Mouse (Mus musculus): ENCODE results near the gene Gdpd5. TPM values are rescaled to one million over a fixed set of nuclear protein-coding genes. Genes with fewer than 3 reads are reported as not detected.

Gene Gdpd5
- polyA plus RNA-seq, 1 experiment from 2014 or later, result 8.1 TPM

DNA sequence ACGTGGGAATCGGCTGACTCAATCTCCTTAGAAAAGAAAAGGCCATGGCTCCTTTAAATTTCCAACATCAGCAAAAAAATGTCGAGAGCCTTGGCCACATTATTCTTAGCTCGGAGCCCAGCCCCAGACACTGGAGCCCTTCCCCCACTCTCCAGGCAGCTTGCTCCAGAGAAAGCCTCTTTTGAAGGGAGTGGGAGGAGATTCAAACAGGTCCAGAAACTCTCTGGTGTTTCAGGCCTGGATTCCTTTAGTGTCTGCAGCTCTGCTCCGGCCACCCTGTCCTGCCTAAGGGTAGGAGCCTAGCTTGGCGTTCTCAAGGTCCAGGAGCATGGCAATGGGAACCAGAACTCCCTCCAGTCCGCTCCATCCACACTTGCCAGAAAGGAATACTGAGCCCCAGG is 25.5 kb upstream of the Gdpd5 start:
- DNase-seq (ENCODE audit: low spot score) (peak; percentile 70), ATAC-seq (ENCODE audit: low FRiP score, low TSS enrichment) (peak; percentile 11; the same call in 1 of the 2 replicates)
- H3K9ac ChIP-seq (ENCODE audit: low read length), result peak overlapping the region; percentile 41
- 10% methylated on average over 7 of the region's 7 CpGs for WGBS
- TF ChIP-seq EP300 (optimal IDR thresholded peaks at IDR 0.05) (no peak), CTCF (IDR thresholded peaks at IDR 0.05; ENCODE audit: low read depth) (no peak)
- no peaks in the 10 kb centered on the region for H3K36me3 ChIP-seq (ENCODE audit: control insufficient read depth, insufficient read depth, low read length)
- no peaks in the 10 kb centered on the region for H3K27me3 ChIP-seq (ENCODE audit: control insufficient read depth, insufficient read depth, low read length)
- H3K4me3 ChIP-seq (ENCODE audit: low read depth, low read length), result peak overlapping the region; percentile 21; the same call in 1 of the 2 replicates
- peak overlapping the region; percentile 48 for H3K4me2 ChIP-seq (replicated peaks; ENCODE audit: low read depth)
- no peaks in the 10 kb centered on the region for H3K9me3 ChIP-seq (ENCODE audit: control insufficient read depth, low read length)
- peaks cover 21% of the 10 kb centered on the region for H3K4me1 ChIP-seq (replicated peaks; ENCODE audit: control insufficient read depth, insufficient read depth)
- peak overlapping the region; percentile 95 for H3K27ac ChIP-seq (replicated peaks)

DNA sequence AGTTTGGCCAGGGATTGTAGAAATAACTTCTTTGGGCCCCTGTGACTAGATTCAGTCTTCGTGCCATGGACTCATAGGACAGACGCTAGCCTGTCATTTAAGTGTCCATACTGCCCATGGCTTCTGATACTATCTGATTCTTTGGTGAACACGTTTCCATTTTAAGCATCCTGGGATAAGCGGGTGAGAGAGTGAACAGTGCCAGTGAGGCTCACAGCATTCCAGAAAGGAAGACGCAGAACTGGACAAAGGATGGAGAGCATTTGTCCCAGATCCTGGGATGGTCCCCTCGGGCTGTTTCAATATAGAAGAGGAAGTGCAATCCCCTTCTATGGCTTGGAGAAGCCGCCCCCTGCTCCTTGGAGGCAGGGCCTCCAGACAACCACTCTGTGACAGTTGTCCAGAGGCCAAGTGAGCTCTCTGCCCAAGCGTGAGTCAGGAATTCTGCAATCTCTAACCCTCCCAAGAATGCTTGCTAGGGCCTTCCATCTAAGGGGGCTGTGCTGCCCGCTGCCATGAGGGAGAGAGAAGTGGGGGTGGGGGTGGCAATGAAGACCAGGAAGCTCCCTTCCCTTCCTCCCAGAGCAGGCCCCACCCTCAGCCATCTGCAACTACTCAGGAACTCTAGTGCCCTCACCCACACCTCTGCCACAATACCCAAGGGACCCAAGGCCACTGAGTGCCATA is 24.8 kb upstream of the Gdpd5 start:
- Histone ChIP-seq H3K27me3 (ENCODE audit: control insufficient read depth, insufficient read depth, low read length) (no peaks in the 10 kb centered on the region), H3K4me1 (replicated peaks; ENCODE audit: control insufficient read depth, insufficient read depth) (peaks cover 21% of the 10 kb centered on the region), H3K9me3 (ENCODE audit: control insufficient read depth, low read length) (no peaks in the 10 kb centered on the region), H3K36me3 (ENCODE audit: control insufficient read depth, insufficient read depth, low read length) (no peaks in the 10 kb centered on the region), H3K27ac (replicated peaks) (peak overlapping the region; percentile 95), H3K4me3 (ENCODE audit: low read depth, low read length) (peak overlapping the region; percentile 21; the same call in 1 of the 2 replicates), H3K9ac (ENCODE audit: low read length) (no peak overlapping the region; the same call in 1 of the 2 replicates), H3K4me2 (replicated peaks; ENCODE audit: low read depth) (peak overlapping the region; percentile 48)
- TF ChIP-seq EP300 (optimal IDR thresholded peaks at IDR 0.05), result no peak
- no peak for TF ChIP-seq CTCF (IDR thresholded peaks at IDR 0.05; ENCODE audit: low read depth)
- DNase-seq (ENCODE audit: low spot score) (peak; percentile 37), ATAC-seq (ENCODE audit: low FRiP score, low TSS enrichment) (peak; percentile 28; the same call in 1 of the 2 replicates)
- 17% methylated on average over 9 of the region's 9 CpGs for WGBS

DNA sequence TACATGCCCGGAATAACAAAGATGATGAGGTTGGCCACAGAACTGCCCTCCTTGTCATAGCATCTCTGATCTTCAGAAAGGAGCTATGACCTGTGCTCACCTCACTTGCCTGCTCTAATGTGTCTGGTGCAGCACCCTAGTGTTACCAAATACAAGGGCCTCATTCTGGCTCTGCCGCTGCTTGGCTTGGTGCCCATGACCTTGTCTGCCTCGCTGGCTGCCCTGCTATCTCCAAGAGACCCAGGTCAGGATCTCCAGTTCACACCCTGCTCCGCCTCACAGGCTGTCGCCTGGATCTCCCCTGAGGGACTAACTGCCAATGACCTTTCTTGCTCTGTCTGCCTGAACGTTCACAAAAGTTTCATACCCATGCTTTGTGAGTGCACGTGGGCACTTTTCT is 24.0 kb upstream of the Gdpd5 start:
- Histone ChIP-seq H3K36me3 (ENCODE audit: control insufficient read depth, insufficient read depth, low read length) (no peaks in the 10 kb centered on the region), H3K4me1 (replicated peaks; ENCODE audit: control insufficient read depth, insufficient read depth) (peaks cover 21% of the 10 kb centered on the region), H3K27ac (replicated peaks) (peak overlapping the region; percentile 95), H3K27me3 (ENCODE audit: control insufficient read depth, insufficient read depth, low read length) (no peaks in the 10 kb centered on the region), H3K9me3 (ENCODE audit: control insufficient read depth, low read length) (no peaks in the 10 kb centered on the region), H3K9ac (ENCODE audit: low read length) (no peak overlapping the region; the same call in 1 of the 2 replicates), H3K4me2 (replicated peaks; ENCODE audit: low read depth) (no peak overlapping the region), H3K4me3 (ENCODE audit: low read depth, low read length) (no peak overlapping the region)
- DNase-seq (ENCODE audit: low spot score), result peak; percentile 38
- ATAC-seq (ENCODE audit: low FRiP score, low TSS enrichment), result no peak
- WGBS, result 36% methylated on average over 7 of the region's 7 CpGs
- TF ChIP-seq CTCF (IDR thresholded peaks at IDR 0.05; ENCODE audit: low read depth) (no peak), EP300 (optimal IDR thresholded peaks at IDR 0.05) (no peak)

DNA sequence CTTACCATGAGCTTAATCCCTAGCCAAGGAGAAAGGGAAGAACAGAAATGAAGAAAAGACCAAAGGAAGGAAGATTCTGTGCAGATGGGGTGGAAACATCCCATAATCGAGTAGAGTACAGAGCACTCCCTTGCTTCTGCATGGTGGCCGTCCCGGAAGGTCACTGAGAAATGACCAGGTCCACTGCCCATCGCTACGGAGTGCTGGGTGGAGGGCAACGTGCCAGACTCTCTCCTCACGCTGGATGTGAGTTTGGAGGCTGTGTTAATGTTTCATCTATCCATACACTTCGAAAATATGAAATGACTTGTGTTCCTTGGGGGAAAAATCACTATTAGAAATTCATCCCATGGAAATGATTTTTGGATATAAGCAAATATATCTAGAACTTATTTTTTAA is 22.8 kb upstream of the Gdpd5 start:
- no peak for DNase-seq (ENCODE audit: low spot score)
- no peaks in the 10 kb centered on the region for H3K27me3 ChIP-seq (ENCODE audit: control insufficient read depth, insufficient read depth, low read length)
- no peak overlapping the region for H3K27ac ChIP-seq (replicated peaks)
- no peak overlapping the region for H3K9ac ChIP-seq (ENCODE audit: low read length)
- no peak overlapping the region for H3K4me2 ChIP-seq (replicated peaks; ENCODE audit: low read depth)
- H3K4me3 ChIP-seq (ENCODE audit: low read depth, low read length), result no peak overlapping the region
- H3K4me1 ChIP-seq (replicated peaks; ENCODE audit: control insufficient read depth, insufficient read depth), result peaks cover 21% of the 10 kb centered on the region
- no peaks in the 10 kb centered on the region for H3K9me3 ChIP-seq (ENCODE audit: control insufficient read depth, low read length)
- 86% methylated on average over 8 of the region's 8 CpGs for WGBS
- no peak for ATAC-seq (ENCODE audit: low FRiP score, low TSS enrichment)
- H3K36me3 ChIP-seq (ENCODE audit: control insufficient read depth, insufficient read depth, low read length), result no peaks in the 10 kb centered on the region
- TF ChIP-seq EP300 (optimal IDR thresholded peaks at IDR 0.05) (no peak), CTCF (IDR thresholded peaks at IDR 0.05; ENCODE audit: low read depth) (no peak)

DNA sequence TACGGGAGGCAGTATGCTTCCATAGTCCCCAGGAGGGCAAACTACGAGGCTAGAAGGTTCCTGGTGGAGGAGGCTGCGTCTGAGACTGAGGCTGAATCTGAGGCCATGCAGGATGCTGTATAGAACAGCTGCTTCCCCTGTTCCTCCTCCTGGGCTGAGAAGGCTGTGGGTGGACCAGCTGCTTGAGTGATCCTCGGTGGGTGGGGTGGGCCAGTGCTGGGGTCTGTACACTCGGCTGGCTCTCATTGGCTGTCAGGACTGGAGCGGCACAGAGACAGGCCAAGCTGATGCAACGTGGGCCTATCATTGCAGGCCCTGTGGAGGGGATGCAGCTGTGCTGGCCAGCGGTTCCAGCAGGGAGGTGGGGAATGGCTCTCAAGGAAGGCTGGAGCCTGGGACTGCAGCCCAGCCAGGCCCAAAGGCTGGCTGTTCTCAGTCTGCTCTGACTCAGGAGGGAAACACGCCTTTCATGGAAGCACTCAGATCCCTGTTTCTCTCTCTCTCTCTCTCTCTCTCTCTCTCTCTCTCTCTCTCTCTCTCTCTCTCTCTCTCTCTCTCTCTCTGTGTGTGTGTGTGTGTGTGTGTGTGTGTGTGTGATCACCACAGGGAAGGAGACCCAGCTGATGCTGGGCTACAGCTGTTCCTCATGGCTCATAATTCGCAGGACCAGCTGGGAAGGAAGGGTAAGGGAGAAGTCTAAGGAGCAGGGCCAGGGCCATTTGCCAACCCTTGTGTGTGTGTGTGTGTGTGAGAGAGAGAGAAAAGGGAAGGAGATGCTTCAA is 21.0 kb upstream of the Gdpd5 start:
- peaks cover 19% of the 10 kb centered on the region for H3K4me1 ChIP-seq (replicated peaks; ENCODE audit: control insufficient read depth, insufficient read depth)
- 21% methylated on average over 10 of the region's 10 CpGs for WGBS
- no peaks in the 10 kb centered on the region for H3K27me3 ChIP-seq (ENCODE audit: control insufficient read depth, insufficient read depth, low read length)
- DNase-seq (ENCODE audit: low spot score), result peak; percentile 79
- peak overlapping the region; percentile 29; the same call in 1 of the 2 replicates for H3K4me2 ChIP-seq (replicated peaks; ENCODE audit: low read depth)
- H3K9me3 ChIP-seq (ENCODE audit: control insufficient read depth, low read length), result no peaks in the 10 kb centered on the region
- H3K4me3 ChIP-seq (ENCODE audit: low read depth, low read length), result no peak overlapping the region
- H3K27ac ChIP-seq (replicated peaks), result peak overlapping the region; percentile 95
- H3K36me3 ChIP-seq (ENCODE audit: control insufficient read depth, insufficient read depth, low read length), result no peaks in the 10 kb centered on the region
- peak overlapping the region; percentile 41; the same call in 1 of the 2 replicates for H3K9ac ChIP-seq (ENCODE audit: low read length)
- TF ChIP-seq CTCF (IDR thresholded peaks at IDR 0.05; ENCODE audit: low read depth) (no peak), EP300 (optimal IDR thresholded peaks at IDR 0.05) (peak; percentile 63)
- ATAC-seq (ENCODE audit: low FRiP score, low TSS enrichment), result peak; percentile 94
